8 mouse cellular contexts compared by ENCODE assay signal in the genomic region with DNA sequence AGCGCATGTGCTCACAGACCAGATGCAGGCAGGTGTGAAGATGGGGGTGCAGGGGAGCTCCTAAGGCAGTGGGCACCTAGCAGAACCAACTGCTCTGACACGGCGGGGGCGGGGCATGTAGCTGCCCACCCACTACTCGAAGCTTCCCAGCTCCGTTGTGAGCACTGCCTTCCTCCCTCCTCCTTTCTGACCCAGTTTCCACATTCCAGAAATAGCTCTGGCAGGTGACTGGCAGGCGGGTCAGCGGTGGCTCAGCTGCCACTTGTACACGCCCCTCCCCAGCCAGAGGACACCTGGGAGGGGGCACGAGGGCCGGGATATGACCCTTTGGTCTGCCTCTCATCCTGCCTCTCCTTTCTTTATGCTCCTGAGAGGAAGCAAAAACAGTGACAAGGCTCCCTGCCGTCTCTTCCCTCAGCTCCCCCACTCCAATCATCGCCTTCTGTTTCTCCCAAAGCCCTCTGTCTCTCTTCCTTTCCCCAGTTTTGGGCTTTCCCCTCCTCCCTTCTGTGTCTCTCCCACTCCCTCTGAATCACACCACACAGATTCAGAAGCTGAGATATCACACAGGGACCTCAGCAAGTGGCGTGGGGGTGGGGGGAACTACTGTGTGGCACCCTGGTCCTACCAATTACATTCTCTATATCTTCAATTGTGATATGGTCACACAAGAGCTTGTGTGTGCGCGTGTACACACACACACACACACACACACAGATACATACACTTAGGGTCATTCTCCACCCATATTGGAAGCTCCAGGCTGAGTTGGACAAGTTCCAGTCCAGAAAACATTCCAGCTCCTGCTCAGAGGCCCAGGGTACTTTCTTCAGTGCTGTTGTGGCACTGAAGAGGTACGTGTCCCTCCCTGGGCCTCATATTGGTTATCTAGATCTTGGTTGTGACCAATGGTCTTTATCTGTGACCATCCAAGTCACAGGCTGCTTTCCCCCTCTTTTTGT. TPM values are rescaled to one million over a fixed set of nuclear protein-coding genes. Genes with fewer than 3 reads are reported as not detected.
DNase-seq lines count a peak whose midpoint lies in the region; ATAC-seq and TF ChIP-seq lines count a peak whose summit lies in the region.

No protein-coding gene starts in this region.

- peak; percentile 7; the same call in 1 of the 2 replicates for ATAC-seq in kidney, embryonic 15.5 days (replicated peaks; ENCODE audit: low FRiP score)
- no peak for ATAC-seq in liver, embryonic 16.5 days (ENCODE audit: low read depth)
- no peak for ATAC-seq in megakaryocyte-erythroid progenitor cell, adult 5-6 weeks (replicated peaks; ENCODE audit: low FRiP score, low TSS enrichment, poor library complexity, severe bottlenecking)

- H3K4me2 ChIP-seq in kidney, embryonic 15.5 days = peak overlapping the region; percentile 53
- H3K4me2 ChIP-seq in liver, embryonic 16.5 days (ENCODE audit: low read depth, low read length) = peak overlapping the region; percentile 20; the same call in 1 of the 2 replicates

- no peaks in the 10 kb centered on the region for H3K9me3 ChIP-seq in heart, embryonic 10.5 days
- no peaks in the 10 kb centered on the region for H3K9me3 ChIP-seq in kidney, embryonic 15.5 days (replicated peaks)
- no peaks in the 10 kb centered on the region for H3K9me3 ChIP-seq in liver, embryonic 16.5 days (replicated peaks; ENCODE audit: control insufficient read depth, low read length)

- H3K4me1 ChIP-seq in heart, embryonic 10.5 days = peaks cover 50% of the 10 kb centered on the region
- H3K4me1 ChIP-seq in kidney, embryonic 15.5 days = peaks cover 46% of the 10 kb centered on the region
- H3K4me1 ChIP-seq in liver, embryonic 16.5 days (ENCODE audit: control insufficient read depth, low read depth, low read length) = peaks cover 33% of the 10 kb centered on the region
- H3K4me1 ChIP-seq in olfactory bulb, adult 2 months (ENCODE audit: control insufficient read depth, insufficient read depth, low read length) = peaks cover 35% of the 10 kb centered on the region

- 10% methylated on average over 17 of the region's 17 CpGs for WGBS in heart, embryonic 10.5 days
- 21% methylated on average over 17 of the region's 17 CpGs for WGBS in kidney, embryonic 15.5 days
- WGBS in liver, embryonic 16.5 days (ENCODE audit: insufficient replicate concordance) = 26% methylated on average over 17 of the region's 17 CpGs
- WGBS in olfactory bulb, adult 2 months = 11% methylated on average over 17 of the region's 17 CpGs

- 0 out of 2 replicates have a peak, but pooled peaks have one; percentile 19 for TF ChIP-seq POLR2A in olfactory bulb, adult 2 months (IDR thresholded peaks at IDR 0.05; ENCODE audit: insufficient read depth, low read depth, low read length)

- H3K4me3 ChIP-seq in heart, embryonic 10.5 days = peak overlapping the region; percentile 49
- H3K4me3 ChIP-seq in kidney, embryonic 15.5 days (replicated peaks) = peak overlapping the region; percentile 20
- H3K4me3 ChIP-seq in liver, embryonic 16.5 days (ENCODE audit: low read depth, low read length) = no peak overlapping the region
- H3K4me3 ChIP-seq in olfactory bulb, adult 2 months (ENCODE audit: insufficient read depth, low read depth, low read length) = peak overlapping the region; percentile 7

- H3K27ac ChIP-seq in heart, embryonic 10.5 days = peak overlapping the region; percentile 85
- H3K27ac ChIP-seq in kidney, embryonic 15.5 days = peak overlapping the region; percentile 70
- H3K27ac ChIP-seq in liver, embryonic 16.5 days (ENCODE audit: low read length) = no peak overlapping the region
- H3K27ac ChIP-seq in olfactory bulb, adult 2 months (ENCODE audit: insufficient read depth, low read depth, low read length) = peak overlapping the region; percentile 91

- H3K36me3 ChIP-seq in heart, embryonic 10.5 days = peaks cover 16% of the 10 kb centered on the region; the same call in 1 of the 2 replicates
- no peaks in the 10 kb centered on the region for H3K36me3 ChIP-seq in kidney, embryonic 15.5 days
- H3K36me3 ChIP-seq in liver, embryonic 16.5 days (ENCODE audit: control insufficient read depth, insufficient read depth) = no peaks in the 10 kb centered on the region

- peak; percentile 67 for DNase-seq in ZHBTc4 (ENCODE audit: low read depth, low spot score)
- DNase-seq in cerebellum, postnatal 25 days = peak; percentile 78 to 88
- peak; percentile 84 for DNase-seq in heart, embryonic 10.5 days (ENCODE audit: low spot score)
- DNase-seq in testis, postnatal 10 days (ENCODE audit: low spot score) = no peak

- TF ChIP-seq CTCF in olfactory bulb, adult 2 months (IDR thresholded peaks at IDR 0.05; ENCODE audit: insufficient read depth, low read depth, low read length) = no peak

- H3K27me3 ChIP-seq in heart, embryonic 10.5 days (ENCODE audit: insufficient read depth, poor library complexity, severe bottlenecking) = no peaks in the 10 kb centered on the region
- no peaks in the 10 kb centered on the region for H3K27me3 ChIP-seq in kidney, embryonic 15.5 days
- H3K27me3 ChIP-seq in liver, embryonic 16.5 days (ENCODE audit: control insufficient read depth, insufficient read depth, low read depth, low read length) = no peaks in the 10 kb centered on the region

- no peak overlapping the region for H3K9ac ChIP-seq in kidney, embryonic 15.5 days
- no peak overlapping the region for H3K9ac ChIP-seq in liver, embryonic 16.5 days (ENCODE audit: low read depth, low read length)

RNA-seq across cellular contexts. Expression of gene Myl9, which starts 57.6 kb away (rescaled TPM):
- 1,471 and 1,998 TPM in 2 replicates for polyA plus RNA-seq in heart, embryonic 10.5 days (2016; fragmentation: Nextera tagmentation; extraction: Ambion mirVana)
- 305 and 466 TPM in 2 replicates for polyA plus RNA-seq in kidney, embryonic 15.5 days (2015; fragmentation: Nextera tagmentation; extraction: Ambion mirVana)
- polyA plus RNA-seq in liver, embryonic 16.5 days (2015; fragmentation: Nextera tagmentation; extraction: Ambion mirVana) = 43.0 and 56.1 TPM in 2 replicates
- not detected in 2 replicates for polyA plus RNA-seq in olfactory bulb, adult 2 months (2012; ENCODE audit: insufficient read depth, insufficient read length, low replicate concordance, missing spikeins)
- total RNA-seq in megakaryocyte-erythroid progenitor cell, adult 5-6 weeks (2014; fragmentation: Nextera tagmentation) = not detected in 2 replicates
- not detected in 2 replicates for total RNA-seq in megakaryocyte-erythroid progenitor cell, adult 5-6 weeks (2017)
